20 mouse cellular contexts compared by ENCODE assay signal in the genomic region with DNA sequence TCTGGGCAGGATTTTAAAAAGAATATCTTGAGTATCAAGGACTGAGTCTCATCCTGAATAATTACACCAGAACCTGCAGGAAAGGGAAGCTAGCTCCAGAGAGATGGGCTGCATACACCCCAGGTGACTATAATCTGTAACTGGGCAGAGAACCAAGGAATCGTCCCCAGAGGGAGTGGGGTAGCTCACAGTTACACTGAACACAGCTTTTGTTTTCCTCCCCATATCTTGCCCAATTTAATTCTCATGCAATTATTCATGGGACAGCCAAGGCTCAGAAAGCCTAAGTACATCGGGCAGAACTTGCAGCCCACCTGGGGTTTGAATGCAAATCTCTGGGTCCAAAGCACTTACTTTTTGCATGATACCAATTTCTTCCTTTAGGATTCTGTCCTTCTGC. TPM values are rescaled to one million over a fixed set of nuclear protein-coding genes. Genes with fewer than 3 reads are reported as not detected.
DNase-seq lines count a peak whose midpoint lies in the region; ATAC-seq lines count a peak whose summit lies in the region.
"Had no signal": no experiment of that assay in that cellular context is flagged by ENCODE, and none has a peak within 500 bp of the region (broad histone marks: within the 10 kb centered on the region; RNA-seq: fewer than 3 reads in every experiment).

No protein-coding gene starts in this region.

- peak; percentile 47 for DNase-seq in left cerebral cortex, postnatal 4 days
- no peak for DNase-seq in left cerebral cortex, postnatal 14 days (ENCODE audit: low spot score in 2 of 2)
- DNase-seq in 3T3-L1 (ENCODE audit: low read depth, low spot score) (peak; percentile 27), R1 (ENCODE audit: low read depth, low spot score) (peak; percentile 58)
- DNase-seq in right cerebral cortex, adult 2 months (ENCODE audit: low spot score in 2 of 2) = no peak
- no peak for DNase-seq in lung, postnatal 14 days
- DNase-seq: adrenal gland, adult 2 months; adrenal gland, postnatal 25 days; cerebellum, adult 11 months; cerebellum, adult 8-10 months; cerebellum, postnatal 25 days; gastrocnemius, postnatal 10 days; heart, adult 18-20 months; heart, postnatal 10 days; heart, postnatal 4 days had no signal

- H3K36me3 ChIP-seq in limb, embryonic 13.5 days = no peaks in the 10 kb centered on the region
- H3K36me3 ChIP-seq: embryonic facial prominence, embryonic 12.5 days; forebrain, embryonic 15.5 days; heart, embryonic 10.5 days; hindbrain, embryonic 13.5 days had no signal

- H3K9me3 ChIP-seq in limb, embryonic 13.5 days = no peaks in the 10 kb centered on the region
- H3K9me3 ChIP-seq: embryonic facial prominence, embryonic 12.5 days; forebrain, embryonic 15.5 days; heart, embryonic 10.5 days; hindbrain, embryonic 13.5 days had no signal

- intact Hi-C loops in left cerebral cortex, postnatal 4 days (cut with DNase I) = no loop called here
- intact Hi-C loops in left cerebral cortex, postnatal 14 days (cut with DNase I) = no loop called here

- no peak overlapping the region for H3K9ac ChIP-seq in limb, embryonic 13.5 days
- H3K9ac ChIP-seq: embryonic facial prominence, embryonic 12.5 days; forebrain, embryonic 15.5 days; hindbrain, embryonic 13.5 days had no signal

- 58% methylated on average over 2 of the region's 2 CpGs for WGBS in limb, embryonic 13.5 days

- 0 out of 2 replicates have a peak overlapping the region, but pooled peaks have one; percentile 58 for H3K27ac ChIP-seq in limb, embryonic 13.5 days
- H3K27ac ChIP-seq: forebrain, embryonic 15.5 days; hindbrain, embryonic 13.5 days had no signal

- H3K4me1 ChIP-seq in limb, embryonic 13.5 days = peaks cover 45% of the 10 kb centered on the region

- ATAC-seq in limb, embryonic 13.5 days (ENCODE audit: low FRiP score, low read depth) = no peak
- ATAC-seq: forebrain, embryonic 15.5 days had no signal

- H3K4me2 ChIP-seq in limb, embryonic 13.5 days (replicated peaks) = no peak overlapping the region
- H3K4me2 ChIP-seq: embryonic facial prominence, embryonic 12.5 days; forebrain, embryonic 15.5 days; hindbrain, embryonic 13.5 days had no signal

- no peak overlapping the region for H3K4me3 ChIP-seq in limb, embryonic 13.5 days
- H3K4me3 ChIP-seq: embryonic facial prominence, embryonic 12.5 days; forebrain, embryonic 15.5 days; heart, embryonic 10.5 days; hindbrain, embryonic 13.5 days had no signal

- no peaks in the 10 kb centered on the region for H3K27me3 ChIP-seq in limb, embryonic 13.5 days
- H3K27me3 ChIP-seq: embryonic facial prominence, embryonic 12.5 days; forebrain, embryonic 15.5 days; hindbrain, embryonic 13.5 days had no signal

RNA-seq across cellular contexts. Expression of a gene that starts 59.5 kb away (rescaled TPM):
- total RNA-seq in left cerebral cortex, postnatal 4 days (2021) = 10 to 100 TPM; 37.9 to 41.7 TPM
- 100 to 1,000 TPM in 1 of 2 experiments, 10 to 100 TPM in 1; 97.0 to 106 TPM for total RNA-seq in left cerebral cortex, postnatal 14 days (2021)
- polyA plus RNA-seq in limb, embryonic 13.5 days (2015; fragmentation: Nextera tagmentation; extraction: Ambion mirVana) = 8.6 and 9.1 TPM in 2 replicates

Comparison
In these comparisons a context has a peak if more than half of its experiments do, and no peak if none do; other contexts are left out.
1. DNase-seq: peak in left cerebral cortex, postnatal 4 days (single experiment), 3T3-L1 (single experiment) and R1 (single experiment); none in left cerebral cortex, postnatal 14 days (0 of 2), right cerebral cortex, adult 2 months (0 of 2) and lung, postnatal 14 days (single experiment).